Mouse (Mus musculus): ENCODE data around the gene Ube2n. TPM values are rescaled to one million over a fixed set of nuclear protein-coding genes. Genes with fewer than 3 reads are reported as not detected.

The Ube2n gene
- polyA plus RNA-seq (2017; shearing (Covaris generic)), result 337 TPM

DNA sequence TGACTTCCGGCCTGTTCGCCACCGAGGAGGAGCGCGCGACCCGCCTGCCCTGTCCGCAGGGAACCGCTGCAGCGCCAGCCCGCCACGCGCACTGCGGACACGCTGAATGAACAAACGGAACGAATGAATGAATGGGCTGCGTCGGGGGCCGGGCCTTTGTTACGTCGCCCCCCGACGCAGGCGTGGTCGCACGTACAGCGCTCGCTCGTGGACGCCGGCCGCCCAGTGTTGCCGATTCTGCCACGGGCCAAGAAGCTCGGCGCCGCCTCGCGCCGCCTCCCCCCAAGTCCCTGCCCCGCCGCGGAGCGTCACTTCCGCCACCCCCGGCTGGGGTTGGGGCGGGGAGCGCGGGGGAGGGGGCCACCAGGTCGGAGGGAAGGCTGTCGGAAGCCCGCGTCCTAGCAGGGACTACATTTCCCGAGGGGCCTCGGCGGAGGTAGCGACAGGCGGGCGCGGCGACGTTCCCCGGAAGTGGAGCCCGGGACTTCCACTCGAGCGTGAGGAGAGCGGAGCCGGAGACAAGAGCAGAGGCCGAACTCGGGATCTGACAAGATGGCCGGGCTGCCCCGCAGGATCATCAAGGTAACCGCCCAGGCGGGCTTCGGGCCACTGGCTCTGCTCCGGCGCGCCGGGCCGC is at the start of gene Ube2n:
Gene Ube2n (plus strand): TSS at position 490 of the 637 bp plus-strand sequence.

DNA sequence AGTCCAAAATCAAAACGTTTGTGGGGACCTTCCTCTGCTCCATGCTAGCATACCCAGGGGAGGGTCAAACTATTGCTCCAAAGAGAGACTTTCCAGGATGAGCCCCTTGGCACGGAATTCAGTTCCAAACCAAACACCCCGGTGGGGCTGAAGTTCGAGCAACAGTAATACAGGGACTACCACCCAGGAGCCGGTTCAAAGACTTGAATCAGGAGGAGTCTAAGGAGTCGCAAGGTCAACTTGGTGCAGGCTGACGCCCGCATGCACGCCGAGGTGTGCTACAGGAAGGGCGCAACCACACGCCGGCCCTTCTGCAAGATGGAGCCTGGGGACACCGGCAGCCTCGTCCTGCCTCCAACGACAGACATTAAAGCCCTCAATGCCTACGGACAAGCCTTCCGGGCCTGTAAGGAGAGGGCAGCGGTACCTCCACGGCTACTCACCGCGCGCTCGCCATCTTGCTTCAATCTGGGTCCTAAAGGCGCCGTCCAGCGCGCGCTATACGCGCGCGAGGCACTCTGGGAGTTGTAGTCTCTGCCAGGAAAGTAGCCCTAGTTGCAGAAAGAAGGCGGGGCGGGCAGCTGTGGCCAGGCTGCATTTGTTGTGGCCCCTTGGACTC is 13.4 kb upstream of the Ube2n start, which contains the start of gene Mrpl42:
Gene Mrpl42 (minus strand): TSS at position 478 of the 619 bp plus-strand sequence.

DNA sequence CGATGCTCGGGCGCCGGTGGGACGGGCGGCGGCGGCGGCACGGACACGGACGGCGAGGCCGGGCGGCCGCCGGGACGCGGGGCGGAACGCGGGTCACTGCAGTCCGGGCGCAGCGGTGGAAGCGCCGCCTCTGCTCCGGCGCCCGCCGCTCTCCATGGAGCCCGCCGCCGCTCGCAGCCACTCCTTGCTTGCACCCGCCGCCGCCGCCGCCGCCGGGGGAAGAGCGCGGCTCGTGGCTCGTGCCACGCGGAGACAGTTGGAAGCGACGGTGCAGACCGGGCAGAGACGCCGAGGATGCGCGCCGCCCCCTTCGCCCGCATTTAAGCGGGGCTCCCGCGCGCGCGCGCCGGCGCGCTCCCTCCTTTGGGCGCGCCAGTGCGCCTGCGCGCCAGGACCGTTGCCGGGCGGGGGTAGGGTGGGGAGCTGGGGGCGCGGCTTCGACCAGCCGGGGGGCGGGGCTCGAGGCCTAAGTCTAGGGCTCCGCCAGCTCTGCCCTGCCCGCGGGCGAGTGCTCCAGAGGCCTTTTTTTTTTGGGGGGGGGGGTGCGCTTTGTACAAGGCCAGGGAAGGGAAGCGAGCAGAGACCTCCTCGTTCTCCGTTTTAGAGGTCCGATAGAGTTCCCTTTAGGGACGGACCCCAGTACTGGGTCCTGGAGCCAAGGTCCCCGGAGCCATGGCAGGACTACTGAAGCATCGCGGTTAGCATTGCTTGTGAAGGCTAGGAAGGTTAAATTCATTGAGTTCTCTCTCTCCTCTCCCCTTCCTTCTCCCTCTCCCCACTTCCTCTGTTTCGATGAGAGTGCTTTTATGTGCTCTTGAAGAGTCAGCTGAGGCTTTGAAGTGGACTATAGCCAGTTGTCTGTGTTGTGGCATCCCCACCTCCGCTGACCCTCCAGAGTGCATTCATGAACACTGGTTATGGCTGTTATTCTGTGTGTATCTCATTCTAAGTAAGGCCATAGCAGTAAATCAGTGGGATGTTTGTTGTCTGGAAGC is 49.2 kb downstream of the Ube2n start, which contains the start of gene Nudt4:
Gene Nudt4 (minus strand): TSS at position 296 of the 995 bp plus-strand sequence.

Other genes starting within 250 kb of the Ube2n start
- 30.5 TPM for gene Cradd, start 191.0 kb upstream of the Ube2n start, polyA plus RNA-seq (2017; shearing (Covaris generic))
- 124 TPM for gene Socs2, start 98.0 kb upstream of the Ube2n start, polyA plus RNA-seq (2017; shearing (Covaris generic))
- 179 TPM for gene Mrpl42, start 13.2 kb upstream of the Ube2n start, polyA plus RNA-seq (2017; shearing (Covaris generic))
- 6.0 TPM for gene Nudt4, start 49.0 kb downstream of the Ube2n start, polyA plus RNA-seq (2017; shearing (Covaris generic))
- not detected for gene Anapc15-ps, start 158.3 kb downstream of the Ube2n start, polyA plus RNA-seq (2017; shearing (Covaris generic))